Mouse (Mus musculus) stomach, embryonic 15.5 days (tissue): ENCODE results near the gene Auts2. TPM values are rescaled to one million over a fixed set of nuclear protein-coding genes. Genes with fewer than 3 reads are reported as not detected.

ENCODE experiments used
- ATAC-seq: fragments of 200-750 bp; cut with Nextera tagmentation; 2 replicates; pipeline ENCODE4 v1.8.0; 2017; ENCODE audit warnings: low read depth, moderate number of reproducible peaks, moderate TSS enrichment; ENCODE audit not compliant: insufficient read depth, low FRiP score
- H3K27ac ChIP-seq: fragments of 300-500 bp; sonication (generic); 2 replicates; pipeline ENCODE4 v1.5.1; 2015; ENCODE audit warnings: mild to moderate bottlenecking, inconsistent platforms
- H3K27me3 ChIP-seq: fragments of 300-500 bp; sonication (generic); replicated peaks from 2 replicates; pipeline ENCODE4 v1.6.1; 2015; ENCODE audit warnings: inconsistent platforms
- H3K36me3 ChIP-seq: fragments of 300-500 bp; sonication (generic); 2 replicates; pipeline ENCODE4 v1.6.1; 2015; ENCODE audit warnings: inconsistent platforms
- H3K4me1 ChIP-seq: fragments of 300-500 bp; sonication (generic); 2 replicates; pipeline ENCODE4 v1.6.1; 2015; ENCODE audit warnings: inconsistent platforms
- H3K4me2 ChIP-seq: fragments of 300-500 bp; sonication (generic); 2 replicates; pipeline ENCODE4 v1.6.1; 2015; ENCODE audit warnings: mild to moderate bottlenecking, inconsistent platforms
- H3K4me3 ChIP-seq: fragments of 300-500 bp; sonication (generic); replicated peaks from 2 replicates; pipeline ENCODE4 v1.5.1; 2015; ENCODE audit warnings: inconsistent platforms
- H3K9ac ChIP-seq: fragments of 300-500 bp; sonication (generic); 2 replicates; pipeline ENCODE4 v1.6.1; 2015; ENCODE audit warnings: inconsistent platforms
- H3K9me3 ChIP-seq: fragments of 300-500 bp; sonication (generic); 2 replicates; pipeline ENCODE4 v1.6.1; 2016; ENCODE audit warnings: inconsistent platforms
- WGBS: fragments of 180-500 bp; shearing (Covaris S2); methylation state at CpG from one replicate; pipeline ENCODE4 v1.1.7; 2015; 5-methylcytosine and 5-hydroxymethylcytosine counted together
- polyA plus RNA-seq: library from polyadenylated mRNA; unstranded; fragments of >200 nt; fragmentation: Nextera tagmentation; extraction: Ambion mirVana; gene quantifications from 2 replicates; pipeline ENCODE4 v1.2.1, GENCODE M21; 2015

Auts2 gene
- polyA plus RNA-seq, 1 experiment from 2014 or later, result 25.5 TPM

DNA sequence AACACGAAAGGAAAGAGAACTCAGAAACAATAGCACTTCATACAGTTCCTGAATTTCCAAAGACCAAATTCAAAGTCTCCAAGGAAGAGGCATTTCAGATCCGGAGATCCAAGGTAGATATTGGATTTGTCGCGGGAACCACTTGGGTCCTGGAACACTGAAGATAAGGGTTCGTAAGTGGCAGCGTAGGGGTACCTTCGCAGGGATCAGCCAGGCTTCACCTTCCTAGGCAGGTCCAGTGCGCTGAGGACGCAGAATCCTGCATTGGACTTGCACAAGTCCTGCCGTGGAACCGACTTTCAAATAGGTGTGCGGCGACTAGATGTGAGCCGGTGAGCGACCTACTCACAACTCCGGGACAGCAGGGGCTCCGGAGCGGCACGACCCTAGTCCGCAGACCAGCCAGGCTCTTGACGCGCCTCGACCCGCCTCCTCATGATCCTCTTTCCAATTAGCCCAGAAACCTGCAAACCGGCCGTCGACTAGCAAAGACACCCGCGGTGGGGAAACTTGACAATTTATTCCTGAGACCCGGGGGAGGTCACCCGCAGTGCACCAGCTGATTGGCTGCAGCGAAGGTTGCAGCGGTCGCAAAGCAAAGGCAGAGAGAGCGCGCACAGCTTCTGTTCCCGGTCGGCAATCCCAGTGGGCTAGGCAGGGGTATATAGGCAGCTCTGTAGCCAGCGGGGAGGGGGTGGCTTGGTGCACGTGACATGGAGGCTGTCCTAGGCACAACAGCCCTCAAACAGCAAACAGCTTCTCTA is 926.8 kb downstream of the Auts2 start:
- Histone ChIP-seq H3K9ac (no peak overlapping the region), H3K4me1 (no peaks in the 10 kb centered on the region)

DNA sequence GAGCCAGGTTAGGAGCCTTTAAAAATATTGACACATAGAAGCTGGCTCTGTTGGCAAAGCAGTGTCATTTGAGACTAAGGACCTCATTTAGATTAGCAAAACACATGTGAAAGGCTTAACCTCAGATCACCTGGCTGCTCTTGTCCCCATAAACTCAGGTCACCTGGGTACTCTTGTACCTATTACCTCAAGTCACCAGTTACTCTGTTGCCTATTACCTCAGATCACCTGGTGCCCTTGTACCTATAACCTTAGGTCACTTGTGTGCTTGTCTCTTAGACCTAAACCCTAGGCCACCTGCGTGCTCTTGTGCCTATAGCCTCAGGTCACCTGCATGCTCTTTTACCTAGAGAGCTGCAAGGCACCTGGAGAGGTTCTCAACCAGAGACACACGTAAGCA is 928.9 kb downstream of the Auts2 start:
- Histone ChIP-seq H3K27ac (no peak overlapping the region), H3K4me1 (no peaks in the 10 kb centered on the region), H3K27me3 (0 out of 2 replicates have a peak, but pooled peaks cover 3% of the 10 kb centered on the region), H3K4me2 (no peak overlapping the region), H3K36me3 (no peaks in the 10 kb centered on the region), H3K9me3 (no peaks in the 10 kb centered on the region), H3K4me3 (no peak overlapping the region), H3K9ac (no peak overlapping the region)
- no peak for ATAC-seq
- WGBS, result 93% methylated on average over 2 of the region's 2 CpGs

More for the DNA sequence above, 926.8 kb downstream of the Auts2 start:
- 0 out of 2 replicates have a peak, but pooled peaks cover 3% of the 10 kb centered on the region for H3K27me3 ChIP-seq
- no peaks in the 10 kb centered on the region for H3K9me3 ChIP-seq
- H3K4me2 ChIP-seq, result peak overlapping the region; percentile 67
- no peak overlapping the region for H3K27ac ChIP-seq
- H3K36me3 ChIP-seq, result no peaks in the 10 kb centered on the region
- WGBS, result 7% methylated on average over 40 of the region's 40 CpGs
- peak; percentile 44; the same call in 1 of the 2 replicates for ATAC-seq
- peak overlapping the region; percentile 32 for H3K4me3 ChIP-seq

DNA sequence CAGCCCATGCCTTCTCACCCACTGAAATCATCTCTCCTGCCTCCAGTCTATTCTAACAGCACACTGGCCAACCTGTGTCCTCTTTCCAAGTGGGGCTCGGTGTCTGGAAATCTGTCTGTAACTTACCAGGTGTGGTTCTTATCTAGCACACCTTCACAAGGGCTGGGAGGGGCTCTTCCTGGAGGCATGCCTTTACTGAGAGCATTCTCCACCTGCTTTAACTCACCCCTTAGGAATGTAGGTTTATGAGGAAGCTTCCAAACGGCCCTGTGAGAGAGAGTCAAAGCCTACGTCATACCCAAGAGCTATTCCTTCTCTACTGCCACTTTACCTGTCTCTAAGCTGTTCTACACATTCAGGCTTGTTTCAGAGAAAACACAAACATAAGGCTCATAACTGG is 929.8 kb downstream of the Auts2 start:
- 54% methylated on average over 3 of the region's 3 CpGs for WGBS
- no peaks in the 10 kb centered on the region for H3K4me1 ChIP-seq
- no peak overlapping the region for H3K4me3 ChIP-seq
- H3K9me3 ChIP-seq, result no peaks in the 10 kb centered on the region
- no peak overlapping the region for H3K9ac ChIP-seq
- H3K4me2 ChIP-seq, result no peak overlapping the region
- peak; percentile 76 for ATAC-seq
- H3K36me3 ChIP-seq, result no peaks in the 10 kb centered on the region
- no peak overlapping the region for H3K27ac ChIP-seq
- 0 out of 2 replicates have a peak, but pooled peaks cover 3% of the 10 kb centered on the region for H3K27me3 ChIP-seq

DNA sequence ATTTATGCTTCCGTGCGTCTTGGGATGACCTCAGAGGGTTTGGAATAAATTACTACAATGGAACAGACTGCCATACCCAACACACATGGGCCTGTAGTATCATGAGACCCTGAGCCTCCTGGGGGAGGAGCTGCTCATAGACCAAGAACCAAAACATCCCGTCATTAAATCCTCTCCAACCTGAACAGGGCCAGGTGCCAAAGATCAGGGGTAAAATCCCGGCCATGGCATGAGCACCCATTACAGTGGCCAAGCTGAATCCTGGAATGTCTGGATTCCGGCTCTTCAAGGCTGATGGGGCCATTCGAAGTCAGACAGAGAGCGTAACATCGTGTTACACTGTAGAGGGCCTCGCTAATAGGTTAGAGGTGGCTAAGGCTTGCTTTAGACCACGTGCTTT is 932.4 kb downstream of the Auts2 start:
- 67% methylated on average over 10 of the region's 10 CpGs for WGBS
- no peak for ATAC-seq
- Histone ChIP-seq H3K36me3 (no peaks in the 10 kb centered on the region), H3K4me2 (no peak overlapping the region), H3K9ac (no peak overlapping the region), H3K9me3 (no peaks in the 10 kb centered on the region), H3K4me1 (no peaks in the 10 kb centered on the region), H3K27me3 (0 out of 2 replicates have a peak, but pooled peaks cover 3% of the 10 kb centered on the region), H3K4me3 (no peak overlapping the region), H3K27ac (no peak overlapping the region)

DNA sequence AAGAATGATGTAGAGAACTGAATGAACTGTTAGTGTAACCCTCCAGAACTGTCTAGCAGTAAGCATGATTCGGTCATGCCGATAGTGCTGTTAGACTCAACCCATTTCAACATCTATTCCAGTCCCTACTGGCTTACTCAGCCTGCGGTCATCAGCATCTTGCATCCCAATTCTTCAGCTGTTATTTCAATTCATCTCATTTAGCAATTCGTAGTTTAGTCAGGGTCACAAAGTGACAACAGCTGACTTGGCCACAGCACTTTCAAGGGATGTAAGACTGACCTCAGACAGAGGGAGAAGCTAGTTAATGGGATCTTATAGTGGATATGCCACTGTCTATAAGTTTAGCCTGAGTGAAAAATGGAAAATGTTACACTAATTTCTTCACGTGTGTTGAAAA is 936.4 kb downstream of the Auts2 start:
- Histone ChIP-seq H3K4me2 (no peak overlapping the region), H3K27me3 (no peaks in the 10 kb centered on the region), H3K9me3 (no peaks in the 10 kb centered on the region), H3K4me3 (no peak overlapping the region), H3K4me1 (no peaks in the 10 kb centered on the region), H3K9ac (no peak overlapping the region), H3K27ac (no peak overlapping the region), H3K36me3 (no peaks in the 10 kb centered on the region)
- WGBS, result 83% methylated on average over 5 of the region's 5 CpGs
- ATAC-seq, result no peak

DNA sequence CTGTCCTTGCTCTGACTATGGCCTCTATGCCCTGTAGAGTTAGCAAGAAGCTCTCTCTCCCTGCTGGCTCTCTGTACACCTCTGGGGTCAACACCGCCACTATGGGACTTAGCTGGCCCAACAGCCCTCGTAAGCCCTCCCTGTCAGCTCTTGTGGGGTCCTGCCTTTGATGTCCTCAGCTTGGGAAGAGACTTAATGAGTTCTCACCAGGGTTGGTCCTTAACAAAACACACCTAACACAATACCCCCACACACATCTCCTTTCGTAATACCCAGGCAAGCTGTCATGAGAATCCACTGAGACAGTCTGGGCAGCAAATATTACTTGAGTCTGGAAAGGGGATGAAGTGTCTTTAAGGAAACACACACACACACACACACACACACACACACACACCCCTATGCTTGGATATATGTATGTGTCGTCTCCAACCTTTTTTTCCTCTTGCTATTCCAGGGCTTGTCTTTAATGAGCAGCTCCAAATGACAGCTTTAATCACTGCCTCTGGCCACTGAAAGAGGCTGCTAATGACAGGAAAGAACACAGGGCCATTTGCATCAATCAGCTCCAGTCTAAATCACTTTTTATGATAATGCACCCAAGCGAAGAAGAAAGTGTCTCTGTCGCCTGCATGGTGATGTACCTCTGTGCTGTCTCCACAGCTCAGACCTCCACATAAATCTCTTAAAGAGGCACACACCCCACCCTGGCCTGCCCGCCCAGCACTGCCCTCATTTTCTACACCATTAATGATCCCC is 941.0 kb downstream of the Auts2 start:
- Histone ChIP-seq H3K36me3 (no peaks in the 10 kb centered on the region), H3K4me2 (no peak overlapping the region), H3K9me3 (no peaks in the 10 kb centered on the region), H3K27me3 (no peaks in the 10 kb centered on the region), H3K4me3 (no peak overlapping the region), H3K9ac (no peak overlapping the region), H3K4me1 (peaks cover 2% of the 10 kb centered on the region; the same call in 1 of the 2 replicates), H3K27ac (no peak overlapping the region)
- no peak for ATAC-seq
- WGBS, result 80% methylated on average over 7 of the region's 7 CpGs

DNA sequence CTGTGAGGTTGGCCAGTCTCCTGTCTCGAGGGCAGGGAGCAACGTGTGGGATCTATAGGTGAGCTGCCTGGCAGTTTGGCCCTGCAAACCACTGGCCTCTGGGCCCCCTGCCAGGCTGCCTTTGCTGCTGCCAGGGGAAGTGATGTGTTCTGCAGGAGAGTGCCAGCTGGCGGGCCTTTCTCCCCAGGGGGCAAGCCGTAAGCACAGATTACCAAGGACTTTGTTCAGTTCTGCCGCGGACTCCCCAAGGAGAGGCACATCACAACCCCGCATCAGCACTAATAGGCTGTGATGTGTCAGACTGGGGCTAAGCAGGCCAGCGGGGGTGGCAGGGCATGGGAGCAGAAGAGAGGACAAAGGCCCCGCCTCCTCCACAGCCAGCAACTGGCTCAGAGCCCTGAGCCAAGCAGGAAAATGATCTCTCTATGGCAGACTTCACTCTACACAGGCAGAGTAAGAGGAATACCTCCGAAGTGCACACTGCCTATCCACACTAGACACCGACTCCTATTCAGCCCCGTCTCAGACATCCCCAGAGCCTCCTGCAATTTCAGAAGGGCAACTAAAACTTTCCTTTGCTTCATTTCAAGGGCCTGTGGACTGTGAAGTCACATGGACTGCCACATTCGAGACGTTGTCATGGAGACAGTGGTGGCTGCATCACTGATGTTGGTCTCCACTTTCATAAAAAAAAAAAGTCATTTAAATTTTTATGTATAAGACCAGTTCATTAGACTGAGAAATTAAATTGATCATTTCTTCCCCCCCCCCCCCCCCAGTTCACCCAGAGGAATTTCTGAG is 942.6 kb downstream of the Auts2 start:
- Histone ChIP-seq H3K9ac (no peak overlapping the region), H3K4me2 (no peak overlapping the region), H3K27me3 (no peaks in the 10 kb centered on the region), H3K27ac (no peak overlapping the region), H3K4me1 (peaks cover 2% of the 10 kb centered on the region; the same call in 1 of the 2 replicates), H3K36me3 (no peaks in the 10 kb centered on the region), H3K4me3 (no peak overlapping the region), H3K9me3 (no peaks in the 10 kb centered on the region)
- 38% methylated on average over 14 of the region's 14 CpGs for WGBS
- peak; percentile 32; the same call in 1 of the 2 replicates for ATAC-seq

DNA sequence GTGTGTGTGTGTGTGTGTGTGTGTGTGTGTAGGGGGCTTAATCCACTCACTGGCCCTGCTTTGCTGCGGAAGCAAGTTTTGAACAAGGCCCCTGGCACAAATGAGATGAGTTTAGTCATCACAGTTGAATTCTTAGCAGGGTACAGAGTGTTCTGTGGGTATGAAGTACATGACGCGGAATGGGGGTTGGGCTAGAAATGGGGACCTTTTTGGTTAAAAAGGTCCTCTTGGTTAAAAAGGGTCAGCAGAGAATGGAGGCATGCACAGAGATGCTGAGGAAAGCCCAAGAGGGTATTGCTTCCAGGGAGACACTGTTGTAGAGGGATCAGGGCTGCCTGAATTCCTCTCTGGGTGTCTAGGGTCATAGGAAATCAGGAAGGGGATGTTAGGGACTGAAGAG is 945.6 kb downstream of the Auts2 start:
- Histone ChIP-seq H3K4me2 (no peak overlapping the region), H3K4me1 (peaks cover 6% of the 10 kb centered on the region; the same call in 1 of the 2 replicates), H3K9me3 (no peaks in the 10 kb centered on the region), H3K27me3 (no peaks in the 10 kb centered on the region), H3K4me3 (no peak overlapping the region), H3K9ac (no peak overlapping the region), H3K27ac (no peak overlapping the region), H3K36me3 (no peaks in the 10 kb centered on the region)
- WGBS, result 87% methylated on average over 3 of the region's 3 CpGs
- no peak for ATAC-seq

DNA sequence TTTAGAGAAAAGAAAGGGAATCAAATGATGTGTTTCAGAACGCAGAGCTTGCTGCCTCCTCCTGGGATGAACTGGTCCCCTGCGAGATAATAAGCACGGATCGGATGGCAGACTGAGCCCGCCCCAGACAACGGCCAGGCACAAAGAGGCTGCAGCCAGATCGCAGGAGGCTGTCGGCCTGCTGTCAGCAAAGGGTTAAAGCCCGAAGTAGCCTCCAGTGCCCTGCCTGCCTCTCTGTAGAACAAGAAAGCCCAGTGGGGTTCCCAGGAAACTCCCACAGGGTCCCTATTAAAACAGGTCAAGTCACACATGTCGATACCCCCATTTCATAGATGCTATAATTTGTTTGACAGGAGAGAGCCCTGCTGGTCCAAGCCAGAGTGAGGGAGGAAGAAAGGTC is 946.6 kb downstream of the Auts2 start:
- ATAC-seq, result no peak
- Histone ChIP-seq H3K4me3 (no peak overlapping the region), H3K4me1 (peaks cover 6% of the 10 kb centered on the region; the same call in 1 of the 2 replicates), H3K9ac (no peak overlapping the region), H3K36me3 (no peaks in the 10 kb centered on the region), H3K9me3 (no peaks in the 10 kb centered on the region), H3K4me2 (no peak overlapping the region), H3K27ac (no peak overlapping the region), H3K27me3 (no peaks in the 10 kb centered on the region)
- 22% methylated on average over 10 of the region's 10 CpGs for WGBS

DNA sequence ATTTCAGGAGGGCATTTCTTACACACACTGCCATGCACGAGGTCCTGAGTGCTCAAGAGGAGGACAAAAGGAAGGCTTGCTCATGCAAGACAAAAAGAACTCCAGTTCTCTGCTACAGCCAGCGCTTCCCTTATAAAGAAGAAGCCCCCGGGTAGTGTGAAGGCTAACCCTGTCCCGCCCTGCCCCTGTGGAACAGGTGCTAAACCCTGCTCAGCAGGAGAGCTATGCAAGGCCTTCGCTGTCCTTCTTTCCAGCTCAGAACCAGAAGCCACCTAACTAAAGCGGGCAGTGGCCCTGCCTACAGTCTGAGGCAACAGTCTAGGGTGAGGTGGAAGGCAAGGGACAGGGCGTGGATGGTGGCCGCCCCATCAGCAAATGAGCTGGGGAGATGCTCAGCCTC is 947.4 kb downstream of the Auts2 start:
- Histone ChIP-seq H3K4me3 (no peak overlapping the region), H3K4me2 (no peak overlapping the region), H3K27ac (no peak overlapping the region), H3K36me3 (no peaks in the 10 kb centered on the region), H3K9me3 (no peaks in the 10 kb centered on the region), H3K9ac (no peak overlapping the region), H3K4me1 (peaks cover 6% of the 10 kb centered on the region; the same call in 1 of the 2 replicates), H3K27me3 (no peaks in the 10 kb centered on the region)
- ATAC-seq, result no peak
- WGBS, result 58% methylated on average over 8 of the region's 8 CpGs

DNA sequence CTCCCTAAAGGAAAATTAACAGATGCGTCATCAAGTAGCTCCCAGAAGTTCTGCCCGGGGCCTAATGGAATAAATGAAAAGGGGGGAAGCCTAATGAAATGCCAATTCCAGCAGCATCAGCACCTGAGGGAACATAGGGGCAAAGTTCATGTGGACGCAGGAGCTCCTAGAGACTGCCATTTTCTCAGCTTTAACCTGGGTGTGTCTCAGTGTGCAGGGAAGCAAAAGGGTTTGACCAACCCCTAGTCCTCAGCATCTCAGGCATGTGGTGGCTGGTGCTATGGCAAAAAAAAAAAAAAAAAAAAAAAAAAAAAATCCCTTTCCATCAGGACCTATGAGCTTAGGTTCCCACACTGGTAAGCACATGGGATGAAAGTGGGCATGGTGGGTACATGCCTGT is 948.5 kb downstream of the Auts2 start:
- WGBS, result 78% methylated on average over 3 of the region's 3 CpGs
- ATAC-seq, result no peak

More for the DNA sequence above, 948.5 kb downstream of the Auts2 start:
- Histone ChIP-seq H3K27ac (no peak overlapping the region), H3K4me1 (0 out of 2 replicates have a peak, but pooled peaks cover 3% of the 10 kb centered on the region), H3K4me2 (no peak overlapping the region), H3K9me3 (no peaks in the 10 kb centered on the region), H3K4me3 (no peak overlapping the region), H3K27me3 (no peaks in the 10 kb centered on the region), H3K36me3 (no peaks in the 10 kb centered on the region), H3K9ac (no peak overlapping the region)
